Mouse (Mus musculus) myocyte (in vitro differentiated cells): Measurements from ENCODE around the gene Ttyh3. TPM values are rescaled to one million over a fixed set of nuclear protein-coding genes. Genes with fewer than 3 reads are reported as not detected.
"Not testable (repeated sequence)": the region's sequence is repeated elsewhere in the genome, so short reads cannot be mapped to it uniquely, and the experiment has no call there.

Source experiments
- H3K27me3 ChIP-seq: one replicate; pipeline ENCODE4 v1.6.1; 2011; ENCODE audit not compliant: control insufficient read depth, insufficient read depth, insufficient read length
- H3K36me3 ChIP-seq: one replicate; pipeline ENCODE4 v1.6.1; 2011; ENCODE audit not compliant: control insufficient read depth, insufficient read depth
- H3K4me2 ChIP-seq: one replicate; pipeline ENCODE4 v1.6.1; 2011; ENCODE audit warnings: low read depth, control low read depth
- H3K4me3 ChIP-seq: one replicate; pipeline ENCODE4 v1.5.1; 2011; ENCODE audit warnings: mild to moderate bottlenecking, control low read depth, moderate library complexity
- H3K79me2 ChIP-seq: one replicate; pipeline ENCODE4 v1.6.1; 2011; ENCODE audit not compliant: control insufficient read depth, insufficient read depth
- H3ac ChIP-seq: one replicate; pipeline ENCODE4 v1.6.1; 2011; ENCODE audit not compliant: control insufficient read depth, insufficient read length
- CEBPB ChIP-seq: IDR thresholded peaks from 2 replicates; pipeline ENCODE4 v1.6.1; 2011; ENCODE audit warnings: mild to moderate bottlenecking, moderate library complexity; ENCODE audit not compliant: poor library complexity, insufficient read depth, severe bottlenecking
- E2F4 ChIP-seq: IDR thresholded peaks from one replicate; pipeline ENCODE4 v1.6.1; 2011; ENCODE audit warnings: mild to moderate bottlenecking, control low read depth, moderate library complexity; ENCODE audit not compliant: insufficient read depth
- MAX ChIP-seq: IDR thresholded peaks from one replicate; pipeline ENCODE4 v1.6.1; 2011; ENCODE audit warnings: low read depth, mild to moderate bottlenecking, control low read depth
- MYOD1 ChIP-seq, 3 experiments: IDR thresholded peaks; one replicate each; pipeline ENCODE4 v1.6.1; 2011; ENCODE audit warnings: control low read depth in 2 of 3, low read depth in 2 of 3, mild to moderate bottlenecking in 2 of 3, moderate library complexity in 1 of 3; ENCODE audit not compliant: insufficient read length in 2 of 3, control insufficient read depth in 1 of 3
- MYOG ChIP-seq, 3 experiments: IDR thresholded peaks; one replicate each; pipeline ENCODE4 v1.6.1; 2011; ENCODE audit warnings: control low read depth in 2 of 3, low read depth in 2 of 3, mild to moderate bottlenecking in 2 of 3; ENCODE audit not compliant: insufficient read length in 2 of 3, control insufficient read depth in 1 of 3, insufficient read depth in 1 of 3
- POLR2A ChIP-seq: IDR thresholded peaks from one replicate; pipeline ENCODE4 v1.6.1; 2011; ENCODE audit warnings: low read depth, mild to moderate bottlenecking, control low read depth, moderate library complexity; ENCODE audit not compliant: insufficient read length
- POLR2AphosphoS2 ChIP-seq: IDR thresholded peaks from one replicate; pipeline ENCODE4 v1.6.1; 2011; ENCODE audit warnings: low read depth, control low read depth; ENCODE audit not compliant: insufficient read length
- REST ChIP-seq: IDR thresholded peaks from one replicate; pipeline ENCODE4 v1.6.1; 2011; ENCODE audit warnings: mild to moderate bottlenecking, control low read depth, moderate library complexity; ENCODE audit not compliant: insufficient read depth, insufficient read length
- SRF ChIP-seq: IDR thresholded peaks from one replicate; pipeline ENCODE4 v1.6.1; 2011; ENCODE audit warnings: low read depth; ENCODE audit not compliant: control insufficient read depth, insufficient read length
- TCF12 ChIP-seq: IDR thresholded peaks from one replicate; pipeline ENCODE4 v1.6.1; 2011; ENCODE audit warnings: mild to moderate bottlenecking, control low read depth; ENCODE audit not compliant: poor library complexity, insufficient read depth, severe bottlenecking
- TCF3 ChIP-seq: IDR thresholded peaks from one replicate; pipeline ENCODE4 v1.6.1; 2011; ENCODE audit warnings: low read depth, control low read depth; ENCODE audit not compliant: insufficient read length
- USF1 ChIP-seq: IDR thresholded peaks from one replicate; pipeline ENCODE4 v1.6.1; 2011; ENCODE audit warnings: low read depth, mild to moderate bottlenecking, control low read depth, moderate library complexity
- polyA plus RNA-seq: library from polyadenylated mRNA; unstranded; fragments of >200 nt; fragmentation: generic; extraction: Trizol; gene quantifications from one replicate; pipeline ENCODE4 v1.2.1, GENCODE M21; 2012; ENCODE audit warnings: missing spikeins

Ttyh3 gene
- polyA plus RNA-seq, 1 experiment = 23.8 TPM

DNA sequence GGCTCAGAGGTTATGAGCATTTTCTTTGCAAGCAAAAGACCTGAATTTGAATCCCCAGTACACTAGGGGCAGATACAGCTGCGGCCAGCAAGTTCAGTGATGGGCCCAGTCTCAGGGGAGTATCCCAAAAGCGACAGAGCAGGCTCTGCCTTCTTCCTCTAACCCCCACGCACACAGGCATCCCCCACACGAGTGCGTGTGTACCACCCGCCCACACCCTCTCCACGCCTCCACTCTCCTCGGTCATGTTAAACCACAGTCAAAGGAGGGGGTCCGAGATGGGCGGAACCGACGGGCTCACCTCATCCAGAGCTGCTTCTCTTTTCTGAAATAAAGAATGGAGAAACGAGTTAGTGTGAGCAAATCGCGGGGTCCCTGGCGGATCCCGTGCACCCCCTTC is 25.2 kb upstream of the Ttyh3 start:
- Histone ChIP-seq H3K4me3 (no peak overlapping the region), H3K4me2 (no peak overlapping the region), H3ac (no peak overlapping the region), H3K79me2 (no peaks in the 10 kb centered on the region), H3K36me3 (no peaks in the 10 kb centered on the region), H3K27me3 (no peaks in the 10 kb centered on the region)
- TF ChIP-seq TCF3 (no peak), MYOD1 (IDR thresholded peaks at IDR 0.05; ENCODE audit: control insufficient read depth in 1 of 3, insufficient read length in 2 of 3, low read depth in 2 of 3) (no peak), TCF12 (no peak), REST (no peak), CEBPB (no peak), POLR2A (no peak), MAX (no peak), USF1 (no peak), SRF (no peak), MYOG (IDR thresholded peaks at IDR 0.05; ENCODE audit: control insufficient read depth in 1 of 3, insufficient read depth in 1 of 3, insufficient read length in 2 of 3, low read depth in 2 of 3) (no peak), POLR2AphosphoS2 (no peak), E2F4 (no peak)

DNA sequence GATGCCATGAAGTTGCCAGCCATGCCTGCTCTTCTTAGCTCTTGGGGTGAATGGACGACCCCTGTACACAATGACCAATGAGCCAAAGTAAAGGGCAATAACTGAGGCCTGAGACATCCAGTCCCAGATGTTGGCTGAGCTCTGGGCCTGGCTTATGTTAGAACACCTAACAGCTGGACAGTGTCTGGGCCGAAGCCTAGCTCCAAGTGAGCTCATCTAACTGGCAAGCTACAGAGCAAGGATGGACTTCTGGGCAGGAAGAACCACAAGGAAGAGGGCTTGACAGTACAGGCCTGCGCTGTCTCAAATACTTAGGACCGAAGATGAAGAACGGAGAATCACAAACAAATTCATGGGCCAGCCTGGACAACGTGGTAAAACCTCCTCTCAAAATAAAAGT is 23.8 kb upstream of the Ttyh3 start:
- H3K27me3 ChIP-seq, H3K4me3 ChIP-seq, H3K79me2 ChIP-seq, H3K36me3 ChIP-seq, H3K4me2 ChIP-seq, H3ac ChIP-seq: not testable (repeated sequence)

DNA sequence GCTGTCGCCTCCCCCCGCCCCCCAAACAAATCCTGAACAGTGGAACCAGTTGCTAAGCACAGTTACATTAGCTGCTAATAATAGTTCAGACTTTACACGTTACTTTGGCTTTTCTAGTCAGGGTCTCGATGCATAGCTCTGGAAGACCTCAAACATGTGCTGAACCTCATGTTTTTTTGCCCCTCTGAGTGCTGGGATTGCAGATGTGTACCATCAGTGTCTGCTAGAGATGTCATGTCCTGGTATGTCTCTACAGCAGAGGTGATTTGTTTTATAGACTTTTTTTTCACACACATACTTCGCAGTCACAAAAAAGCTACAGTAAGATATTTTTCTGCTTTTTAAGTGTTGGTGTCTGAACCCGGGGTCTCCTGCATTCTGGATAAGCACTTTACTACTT is 23.3 kb upstream of the Ttyh3 start:
- Histone ChIP-seq H3K79me2 (no peaks in the 10 kb centered on the region), H3K4me3 (no peak overlapping the region), H3K27me3 (no peaks in the 10 kb centered on the region), H3K4me2 (no peak overlapping the region), H3ac (no peak overlapping the region), H3K36me3 (no peaks in the 10 kb centered on the region)
- no peak for TF ChIP-seq CEBPB
- no peak for TF ChIP-seq E2F4
- TF ChIP-seq MYOD1 (IDR thresholded peaks at IDR 0.05; ENCODE audit: control insufficient read depth in 1 of 3, insufficient read length in 2 of 3, low read depth in 2 of 3) = no peak
- TF ChIP-seq USF1 = no peak
- no peak for TF ChIP-seq TCF3
- no peak for TF ChIP-seq POLR2AphosphoS2
- TF ChIP-seq REST = no peak
- TF ChIP-seq MYOG (IDR thresholded peaks at IDR 0.05; ENCODE audit: control insufficient read depth in 1 of 3, insufficient read depth in 1 of 3, insufficient read length in 2 of 3, low read depth in 2 of 3) = no peak
- no peak for TF ChIP-seq MAX
- TF ChIP-seq TCF12 = no peak
- TF ChIP-seq POLR2A = no peak
- no peak for TF ChIP-seq SRF

DNA sequence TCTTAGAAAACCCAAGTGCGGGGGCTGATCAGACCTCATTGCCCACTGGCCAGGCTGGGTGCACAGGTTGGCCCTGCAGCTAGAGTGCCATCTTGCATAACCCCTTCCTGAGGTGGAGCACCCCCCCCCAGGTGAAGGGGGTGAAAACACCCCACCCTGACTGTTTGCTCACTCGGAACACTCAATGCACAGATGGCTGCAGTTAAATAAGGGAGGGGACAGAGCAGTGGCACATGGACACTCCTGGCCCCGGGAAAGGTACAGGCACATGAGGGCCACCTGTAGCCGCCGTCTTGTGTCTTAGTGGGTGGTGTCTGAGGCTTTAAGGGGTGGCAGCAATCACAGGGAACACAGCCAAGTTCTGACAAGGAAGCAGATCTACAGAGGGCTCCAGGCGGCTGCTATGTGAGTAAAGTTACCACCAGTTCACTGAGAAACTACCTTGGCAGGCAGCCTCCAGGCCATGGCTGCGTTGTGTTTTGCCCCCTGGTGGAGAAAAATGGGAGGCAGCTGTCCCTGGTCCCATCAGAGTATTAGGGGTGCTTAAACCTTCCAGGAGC is 14.9 kb upstream of the Ttyh3 start:
- TF ChIP-seq TCF12 (no peak), E2F4 (no peak), MYOD1 (IDR thresholded peaks at IDR 0.05; ENCODE audit: control insufficient read depth in 1 of 3, insufficient read length in 2 of 3, low read depth in 2 of 3) (no peak), USF1 (no peak), REST (no peak), POLR2A (no peak), SRF (no peak), POLR2AphosphoS2 (no peak), CEBPB (no peak), MYOG (IDR thresholded peaks at IDR 0.05; ENCODE audit: control insufficient read depth in 1 of 3, insufficient read depth in 1 of 3, insufficient read length in 2 of 3, low read depth in 2 of 3) (no peak), TCF3 (no peak), MAX (no peak)
- Histone ChIP-seq H3K79me2 (no peaks in the 10 kb centered on the region), H3ac (no peak overlapping the region), H3K4me3 (no peak overlapping the region), H3K4me2 (no peak overlapping the region), H3K27me3 (no peaks in the 10 kb centered on the region), H3K36me3 (no peaks in the 10 kb centered on the region)
